Mouse (Mus musculus): ENCODE measurements around the gene Tma16. TPM values are rescaled to one million over a fixed set of nuclear protein-coding genes. Genes with fewer than 3 reads are reported as not detected.

Tma16 gene
- total RNA-seq, 4 experiments from 2014 or later: 3.2 to 4.1 (median 3.7) TPM

Other genes with a start within 250 kb of the Tma16 start
- not detected for gene Tktl2, start 25.2 kb upstream of the Tma16 start, total RNA-seq (2022)
- not detected for gene Npy5r, start 201.6 kb upstream of the Tma16 start, total RNA-seq (2022)
- gene Npy1r, start 210.7 kb upstream of the Tma16 start, total RNA-seq (2022): 1 to 10 TPM; 1.8 to 2.6 (median 2.0) TPM

Measured in heart, adult 8-10 months (tissue).